Mouse (Mus musculus) adrenal gland, postnatal 4 days (tissue): ENCODE measurements around the gene Gm21586. TPM values are rescaled to one million over a fixed set of nuclear protein-coding genes. Genes with fewer than 3 reads are reported as not detected.
"Not testable (repeated sequence)": the region's sequence is repeated elsewhere in the genome, so short reads cannot be mapped to it uniquely, and the experiment has no call there.

Experiments
- DNase-seq, 2 experiments: peaks; one replicate each; pipeline ENCODE4 v3.0.0; 2021 to 2022; ENCODE audit warnings: low spot score in 2 of 2, mixed read lengths in 2 of 2
- long read RNA-seq, 2 experiments: library from polyadenylated mRNA; stranded (forward); transcript quantifications; one replicate each; pipeline ENCODE4 v2.0.0; 2021
- total RNA-seq, 2 experiments: library from RNA; stranded (reverse); gene quantifications; 2 replicates each; pipeline ENCODE4 v1.2.3; 2021

Gm21586 gene
- total RNA-seq = not detected
- long read RNA-seq, experiment 1, partial matches to known transcripts = 0 of 1 reads
- long read RNA-seq, experiment 1, other reads (novel, unspliced or antisense) = 1 of 1 reads
- long read RNA-seq, experiment 2, partial matches to known transcripts = 1 of 1 reads
- long read RNA-seq, experiment 2, other reads (novel, unspliced or antisense) = 0 of 1 reads

GRCm38 (mm10) chr4:42439078-42439477 lies at the start of gene Gm21586:
Gene Gm21586, plus strand, starts transcription at chr4:42439378.
- not testable (repeated sequence) for DNase-seq

- not testable (repeated sequence) for DNase-seq
These were observed 27.3 kb downstream of the Gm21586 start, which contains the start of gene Gm2163 for GRCm38 (mm10) chr4:42466452-42466851. Gene Gm2163, plus strand, starts transcription at chr4:42466752.

Other genes starting within 250 kb of the Gm21586 start
- gene Gm10600, start 198.7 kb upstream of the Gm21586 start, total RNA-seq = 1 to 10 TPM; 1.8 to 1.9 TPM
- gene Ccl21b, start 183.6 kb upstream of the Gm21586 start, total RNA-seq = not detected
- not detected for gene Gm21953, start 145.1 kb upstream of the Gm21586 start, total RNA-seq
- under 1 TPM in 1 of 2 experiments, not detected in 1; 0.59 TPM for gene Fam205a3, start 121.0 kb upstream of the Gm21586 start, total RNA-seq
- under 1 TPM; 0.42 to 0.56 TPM for gene Gm2163, start 27.4 kb downstream of the Gm21586 start, total RNA-seq
- under 1 TPM in 1 of 2 experiments, not detected in 1; 0.59 TPM for gene Fam205a2, start 88.8 kb downstream of the Gm21586 start, total RNA-seq
- not detected for gene Gm10591, start 172.8 kb downstream of the Gm21586 start, total RNA-seq
- 1 to 10 TPM; 1.6 to 4.5 TPM for gene Gm2564, start 190.3 kb downstream of the Gm21586 start, total RNA-seq
- not detected for gene Ccl27b, start 215.9 kb downstream of the Gm21586 start, total RNA-seq
- gene Il11ra2, start 222.5 kb downstream of the Gm21586 start, total RNA-seq = not detected